Mouse (Mus musculus) liver, postnatal 0 days (tissue): ENCODE results near the gene Havcr1. TPM values are rescaled to one million over a fixed set of nuclear protein-coding genes. Genes with fewer than 3 reads are reported as not detected.

Experiments
- ATAC-seq: fragments of 200-750 bp; cut with Nextera tagmentation; 2 replicates; pipeline ENCODE4 v1.8.0; 2017; ENCODE audit warnings: mild to moderate bottlenecking, moderate library complexity
- DNase-seq: peaks from one replicate; pipeline ENCODE4 v3.0.0-alpha.2; 2016
- H3K27ac ChIP-seq: fragments of 300-500 bp; sonication (generic); 2 replicates; pipeline ENCODE4 v1.5.1; 2014; ENCODE audit warnings: antibody characterized with exemption, moderate library complexity, mild to moderate bottlenecking, low read depth
- H3K27me3 ChIP-seq: fragments of 300-500 bp; sonication (generic); 2 replicates; pipeline ENCODE4 v1.6.1; 2014; ENCODE audit warnings: low read length, control low read depth, mixed read lengths; ENCODE audit not compliant: insufficient read depth
- H3K36me3 ChIP-seq: fragments of 300-500 bp; sonication (generic); replicated peaks from 2 replicates; pipeline ENCODE4 v1.6.1; 2014; ENCODE audit warnings: mild to moderate bottlenecking, control low read depth, low read length, moderate library complexity, mixed read lengths; ENCODE audit not compliant: insufficient read depth
- H3K4me1 ChIP-seq: fragments of 300-500 bp; sonication (generic); 2 replicates; pipeline ENCODE4 v1.6.1; 2014; ENCODE audit warnings: antibody characterized with exemption, mild to moderate bottlenecking, control low read depth; ENCODE audit not compliant: insufficient read depth
- H3K4me2 ChIP-seq: fragments of 300-500 bp; sonication (generic); 2 replicates; pipeline ENCODE4 v1.6.1; 2014; ENCODE audit warnings: low read depth, mild to moderate bottlenecking, low read length, moderate library complexity, mixed read lengths
- H3K4me3 ChIP-seq: fragments of 300-500 bp; sonication (generic); 2 replicates; pipeline ENCODE4 v1.5.1; 2014; ENCODE audit warnings: low read depth, low read length
- H3K9ac ChIP-seq: fragments of 300-500 bp; sonication (generic); replicated peaks from 2 replicates; pipeline ENCODE4 v1.6.1; 2014; ENCODE audit warnings: mild to moderate bottlenecking, moderate library complexity
- H3K9me3 ChIP-seq: fragments of 300-500 bp; sonication (generic); 2 replicates; pipeline ENCODE4 v1.6.1; 2016; ENCODE audit warnings: mild to moderate bottlenecking, control low read depth, low read length, mixed read lengths
- CTCF ChIP-seq: sonication (generic); IDR thresholded peaks from 2 replicates; pipeline ENCODE4 v1.5.1; 2016; ENCODE audit warnings: antibody characterized with exemption, low read depth
- EP300 ChIP-seq: IDR thresholded peaks from 2 replicates; pipeline ENCODE4 v1.6.1; 2016; ENCODE audit warnings: antibody characterized with exemption, low read depth, mild to moderate bottlenecking
- WGBS: fragments of 180-500 bp; shearing (Covaris S2); extraction: QIAGEN DNeasy Blood & Tissue Kit; methylation state at CpG from one replicate; pipeline ENCODE4 v1.1.7; 2014; ENCODE audit not compliant: insufficient replicate concordance; 5-methylcytosine and 5-hydroxymethylcytosine counted together
- polyA plus RNA-seq: library from polyadenylated mRNA; unstranded; fragments of >200 nt; fragmentation: Nextera tagmentation; extraction: Ambion mirVana; gene quantifications from 2 replicates; pipeline ENCODE4 v1.2.1, GENCODE M21; 2015

Gene Havcr1
- polyA plus RNA-seq, 1 experiment from 2014 or later, result not detected

GRCm38 (mm10) chr11:46706664-46707356 lies 28.1 kb upstream of the Havcr1 start, which contains the start of gene Timd2:
Timd2 (minus strand) TSS chr11:46707061.
- 35% methylated on average over 6 of the region's 6 CpGs for WGBS
- H3K36me3 ChIP-seq, result no peaks in the 10 kb centered on the region
- H3K4me3 ChIP-seq, result peak within 1 kb of the TSS; percentile 28
- peak within 1 kb of the TSS; percentile 51; the same call in 1 of the 2 replicates for H3K4me2 ChIP-seq
- peak; percentile 97 for ATAC-seq
- peak; percentile 47 for DNase-seq
- H3K9me3 ChIP-seq, result no peaks in the 10 kb centered on the region
- H3K27ac ChIP-seq, result peak within 1 kb of the TSS; percentile 85
- TF ChIP-seq EP300 (no peak), CTCF (no peak)
- H3K27me3 ChIP-seq, result no peaks in the 10 kb centered on the region
- no peak within 1 kb of the TSS for H3K9ac ChIP-seq
- H3K4me1 ChIP-seq, result no peaks in the 10 kb centered on the region

- Histone ChIP-seq H3K4me3 (no peak overlapping the region), H3K9me3 (no peaks in the 10 kb centered on the region), H3K27me3 (no peaks in the 10 kb centered on the region), H3K4me1 (no peaks in the 10 kb centered on the region), H3K27ac (no peak overlapping the region), H3K4me2 (no peak overlapping the region), H3K36me3 (no peaks in the 10 kb centered on the region), H3K9ac (no peak overlapping the region)
- no peak for TF ChIP-seq EP300
- no peak for DNase-seq
- WGBS, result 78% methylated on average over 11 of the region's 11 CpGs
- ATAC-seq, result no peak
Measured at GRCm38 (mm10) chr11:46731541-46732070, 3.3 kb upstream of the Havcr1 start.

- Histone ChIP-seq H3K4me3 (no peak overlapping the region), H3K27me3 (no peaks in the 10 kb centered on the region), H3K36me3 (no peaks in the 10 kb centered on the region), H3K4me2 (no peak overlapping the region), H3K9me3 (no peaks in the 10 kb centered on the region), H3K9ac (no peak overlapping the region), H3K4me1 (no peaks in the 10 kb centered on the region), H3K27ac (no peak overlapping the region)
- TF ChIP-seq EP300, result no peak
- TF ChIP-seq CTCF, result peak; percentile 67
- 48% methylated on average over 6 of the region's 6 CpGs for WGBS
- 0 out of 2 replicates have a peak, but pooled peaks have one; percentile 44 for ATAC-seq
- DNase-seq, result no peak
Measured at GRCm38 (mm10) chr11:46733242-46733789, 1.6 kb upstream of the Havcr1 start.

GRCm38 (mm10) chr11:46734617-46735016 lies 263 bp upstream of the Havcr1 start:
- WGBS, result 25% methylated on average over 1 of the region's 1 CpGs
- ATAC-seq (no peak), DNase-seq (no peak)
- Histone ChIP-seq H3K4me1 (no peaks in the 10 kb centered on the region), H3K9ac (no peak overlapping the region), H3K27me3 (no peaks in the 10 kb centered on the region), H3K36me3 (no peaks in the 10 kb centered on the region), H3K4me3 (no peak overlapping the region), H3K9me3 (no peaks in the 10 kb centered on the region), H3K27ac (no peak overlapping the region), H3K4me2 (no peak overlapping the region)
- TF ChIP-seq EP300, result no peak
- TF ChIP-seq CTCF, result no peak

GRCm38 (mm10) chr11:46739501-46739900 lies 4.6 kb downstream of the Havcr1 start:
- H3K9me3 ChIP-seq, result no peaks in the 10 kb centered on the region
- ATAC-seq (no peak), DNase-seq (no peak)
- no peaks in the 10 kb centered on the region for H3K36me3 ChIP-seq
- TF ChIP-seq CTCF, result no peak
- no peak for TF ChIP-seq EP300
- no peak overlapping the region for H3K4me3 ChIP-seq
- no peaks in the 10 kb centered on the region for H3K27me3 ChIP-seq
- no peak overlapping the region for H3K9ac ChIP-seq
- 71% methylated on average over 4 of the region's 4 CpGs for WGBS
- H3K27ac ChIP-seq, result no peak overlapping the region
- H3K4me2 ChIP-seq, result no peak overlapping the region
- no peaks in the 10 kb centered on the region for H3K4me1 ChIP-seq

GRCm38 (mm10) chr11:46740886-46741285 lies 6.0 kb downstream of the Havcr1 start:
- ATAC-seq (no peak), DNase-seq (no peak)
- H3K9ac ChIP-seq, result no peak overlapping the region
- H3K4me2 ChIP-seq, result no peak overlapping the region
- no peaks in the 10 kb centered on the region for H3K27me3 ChIP-seq
- no peak overlapping the region for H3K4me3 ChIP-seq
- WGBS, result 80% methylated on average over 4 of the region's 4 CpGs
- no peaks in the 10 kb centered on the region for H3K9me3 ChIP-seq
- no peaks in the 10 kb centered on the region for H3K36me3 ChIP-seq
- no peak overlapping the region for H3K27ac ChIP-seq
- TF ChIP-seq CTCF (no peak), EP300 (no peak)
- no peaks in the 10 kb centered on the region for H3K4me1 ChIP-seq
